Mouse (Mus musculus) gastrocnemius, adult 2 months (tissue): ENCODE data around the gene Sned1. TPM values are rescaled to one million over a fixed set of nuclear protein-coding genes. Genes with fewer than 3 reads are reported as not detected.
A peak's percentile ranks its signal among the peaks of the same experiment; 100 is the strongest.
"Not testable (repeated sequence)": the region's sequence is repeated elsewhere in the genome, so short reads cannot be mapped to it uniquely, and the experiment has no call there.

Experiments used
- DNase-seq: peaks from one replicate; pipeline ENCODE4 v3.0.0; 2022
- H3K27ac ChIP-seq: fragments of 200-600 bp; 2 replicates; pipeline ENCODE4 v1.8.1; 2022; ENCODE audit warnings: mild to moderate bottlenecking
- H3K4me3 ChIP-seq: fragments of 200-600 bp; 2 replicates; pipeline ENCODE4 v1.8.1; 2022; ENCODE audit warnings: mild to moderate bottlenecking, moderate library complexity
- CTCF ChIP-seq: fragments of 200-600 bp; IDR thresholded peaks from 2 replicates; pipeline ENCODE4 v1.8.1; 2022; ENCODE audit warnings: antibody characterized with exemption, mild to moderate bottlenecking, moderate library complexity
- intact Hi-C: fragments of 180-260 bp; cut with DNase I; formaldehyde crosslinking; loops from one replicate; pipeline ENCODE4 v1.15.1; 2025
- long read RNA-seq, 2 experiments: library from polyadenylated mRNA; stranded (forward); transcript quantifications; one replicate each; pipeline ENCODE4 v2.0.0; 2021
- total RNA-seq, 2 experiments: library from RNA; stranded (reverse); gene quantifications; 2 replicates each; pipeline ENCODE4 v1.2.3; 2021

The Sned1 gene
- 1 to 10 TPM; 5.1 to 5.4 TPM for total RNA-seq
- long read RNA-seq, experiment 1, partial matches to known transcripts = 0 of 1 reads
- long read RNA-seq, experiment 1, other reads (novel, unspliced or antisense) = 1 of 1 reads
- long read RNA-seq, experiment 2 = 0 reads

GRCm38 (mm10) chr1:93235576-93236544 is at the start of gene Sned1:
TSS of gene Sned1 (plus strand) at chr1:93235841.
- intact Hi-C loops = loop anchor here (5.0 kb wide), 2 partner anchors 106 to 281 kb away; partner anchors contain the start of genes Pask and Ppp1r7

DNA sequence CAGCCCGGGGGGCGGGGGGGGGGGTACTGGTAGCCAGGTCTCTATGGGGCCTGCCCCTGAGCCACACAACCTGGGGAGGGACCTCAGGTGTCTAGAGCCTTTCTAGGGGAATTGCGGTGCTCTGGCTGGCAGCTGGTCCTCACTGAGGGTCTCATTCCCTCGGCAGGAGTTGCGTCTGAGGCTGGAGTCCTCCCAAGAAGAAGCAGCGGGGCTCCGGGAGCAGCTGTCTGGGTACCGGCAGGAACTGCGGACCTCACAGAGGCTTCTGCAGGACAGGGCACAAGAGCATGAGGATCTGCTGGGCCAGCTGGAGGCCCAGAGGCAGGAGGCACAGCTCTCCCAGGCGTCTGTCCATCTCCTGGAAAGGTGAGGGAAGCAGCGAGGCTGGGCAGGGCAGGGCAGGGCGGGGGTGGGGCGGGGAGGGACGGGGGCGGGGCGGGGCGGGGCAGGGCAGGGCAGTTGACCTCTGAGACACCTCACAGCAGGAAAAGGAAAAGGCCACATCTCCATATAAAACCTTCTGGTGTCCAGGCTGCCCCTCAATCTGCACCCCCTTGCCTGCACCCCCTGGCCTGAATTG is 44.8 kb upstream of the Sned1 start:
- intact Hi-C loops = no loop called here
- no peak for DNase-seq
- Histone ChIP-seq H3K27ac (no peak overlapping the region), H3K4me3 (no peak overlapping the region)
- TF ChIP-seq CTCF = no peak

More at GRCm38 (mm10) chr1:93235576-93236544, at the start of gene Sned1:
- peak; percentile 96 for DNase-seq
- H3K4me3 ChIP-seq = peak within 1 kb of the TSS; percentile 90
- no peak; the same call in 1 of the 2 replicates for TF ChIP-seq CTCF
- H3K27ac ChIP-seq = peak within 1 kb of the TSS; percentile 94

GRCm38 (mm10) chr1:93194961-93195360 is 40.7 kb upstream of the Sned1 start:
- H3K4me3 ChIP-seq = no peak overlapping the region
- no peak for TF ChIP-seq CTCF
- no peak overlapping the region for H3K27ac ChIP-seq
- intact Hi-C loops = no loop called here
- DNase-seq = no peak

- DNase-seq, intact Hi-C loops, H3K27ac ChIP-seq, H3K4me3 ChIP-seq: not testable (repeated sequence)
These were observed 38.2 kb upstream of the Sned1 start for GRCm38 (mm10) chr1:93197454-93197853.

- no peak for TF ChIP-seq CTCF
- intact Hi-C loops = no loop called here
- Histone ChIP-seq H3K27ac (no peak overlapping the region), H3K4me3 (no peak overlapping the region)
- DNase-seq = no peak
These were observed 37.7 kb upstream of the Sned1 start for GRCm38 (mm10) chr1:93197916-93198315.

GRCm38 (mm10) chr1:93206277-93206970 is 29.2 kb upstream of the Sned1 start:
- no peak for TF ChIP-seq CTCF
- intact Hi-C loops = no loop called here
- no peak overlapping the region for H3K27ac ChIP-seq
- DNase-seq = no peak
- H3K4me3 ChIP-seq = no peak overlapping the region

GRCm38 (mm10) chr1:93207536-93208064 is 28.0 kb upstream of the Sned1 start:
- Histone ChIP-seq H3K27ac (no peak overlapping the region), H3K4me3 (no peak overlapping the region)
- intact Hi-C loops = no loop called here
- DNase-seq = peak; percentile 41
- TF ChIP-seq CTCF = no peak

DNA sequence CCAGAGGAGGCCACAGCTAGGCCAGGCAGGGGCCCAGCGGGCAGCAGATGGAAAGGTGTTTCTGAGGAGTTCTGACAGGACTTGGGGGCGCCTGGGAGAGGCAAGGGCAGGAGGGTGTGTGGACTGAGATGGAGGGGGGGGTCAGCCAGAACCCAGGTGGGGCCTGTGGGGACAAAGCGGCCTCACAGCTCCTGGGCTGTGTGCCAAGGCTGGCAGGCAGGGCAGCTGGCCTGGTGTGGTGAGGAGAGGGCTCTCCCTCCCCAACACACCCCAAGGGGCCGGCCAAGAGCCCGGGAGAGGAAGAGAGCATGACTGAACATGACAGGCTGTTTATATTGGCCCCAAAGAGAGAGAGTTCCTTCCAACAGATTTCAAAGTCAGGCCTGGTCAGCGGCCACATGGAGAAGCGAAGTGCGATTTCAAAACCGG is 25.4 kb upstream of the Sned1 start:
- DNase-seq = peak; percentile 71
- intact Hi-C loops = no loop called here
- Histone ChIP-seq H3K27ac (no peak overlapping the region), H3K4me3 (no peak overlapping the region)
- no peak for TF ChIP-seq CTCF

GRCm38 (mm10) chr1:93211019-93211418 is 24.6 kb upstream of the Sned1 start:
- no peak for TF ChIP-seq CTCF
- intact Hi-C loops = no loop called here
- Histone ChIP-seq H3K27ac (no peak overlapping the region), H3K4me3 (no peak overlapping the region)
- DNase-seq = no peak

- intact Hi-C loops = no loop called here
- Histone ChIP-seq H3K4me3 (no peak overlapping the region), H3K27ac (no peak overlapping the region)
- no peak for TF ChIP-seq CTCF
- peak; percentile 49 for DNase-seq
These were observed 24.0 kb upstream of the Sned1 start for GRCm38 (mm10) chr1:93211549-93212220.

GRCm38 (mm10) chr1:93212441-93212840 is 23.2 kb upstream of the Sned1 start:
- TF ChIP-seq CTCF = no peak
- DNase-seq = no peak
- Histone ChIP-seq H3K27ac (no peak overlapping the region), H3K4me3 (no peak overlapping the region)
- intact Hi-C loops = no loop called here

DNA sequence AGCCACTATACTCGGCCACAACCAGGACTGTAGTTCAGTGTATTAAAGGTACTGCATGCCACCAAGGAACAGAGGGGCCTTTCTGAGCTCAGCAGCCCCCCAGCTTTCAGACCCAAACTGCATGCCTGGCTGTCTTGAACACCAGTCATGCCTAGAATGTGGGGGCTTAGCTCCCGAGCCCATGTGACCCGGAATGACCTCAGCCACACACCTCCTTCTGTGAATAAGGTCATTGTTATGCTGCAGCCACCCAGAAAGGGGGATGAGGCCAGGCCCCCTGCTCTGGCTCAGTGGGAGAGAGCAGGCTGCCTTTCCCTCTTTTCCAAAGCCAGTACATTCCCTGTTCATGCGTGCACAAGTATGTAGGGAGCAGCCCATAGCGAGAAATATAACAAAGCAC is 21.0 kb upstream of the Sned1 start:
- no peak overlapping the region for H3K27ac ChIP-seq

More for the DNA sequence above, 21.0 kb upstream of the Sned1 start:
- intact Hi-C loops = no loop called here
- TF ChIP-seq CTCF = no peak
- no peak overlapping the region for H3K4me3 ChIP-seq
- DNase-seq = no peak
